ENCODE assay signal across 10 mouse cellular contexts in genomic region chr9:61379016-61379634, GRCm38 (mm10). TPM values are rescaled to one million over a fixed set of nuclear protein-coding genes. Genes with fewer than 3 reads are reported as not detected.
DNase-seq lines count a peak whose midpoint lies in the region; ATAC-seq and TF ChIP-seq lines count a peak whose summit lies in the region.
"Had no signal": no experiment of that assay in that cellular context is flagged by ENCODE, and none has a peak within 500 bp of the region (broad histone marks: within the 10 kb centered on the region; RNA-seq: fewer than 3 reads in every experiment).

No protein-coding gene starts in this region.

- no peak overlapping the region for H3K4me3 ChIP-seq in liver, embryonic 14.5 days (ENCODE audit: insufficient read depth in 1 of 2, low read depth in 2 of 2, low read length in 2 of 2)
- H3K4me3 ChIP-seq in hindbrain, embryonic 11.5 days (ENCODE audit: low read depth, low read length): no peak overlapping the region
- H3K4me3 ChIP-seq in limb, embryonic 12.5 days (replicated peaks): 0 out of 2 replicates have a peak overlapping the region, but pooled peaks have one; percentile 1
- no peak overlapping the region for H3K4me3 ChIP-seq in neural tube, embryonic 15.5 days (replicated peaks)
- no peak overlapping the region for H3K4me3 ChIP-seq in gastrocnemius, adult 2 months
- H3K4me3 ChIP-seq: embryonic facial prominence, embryonic 12.5 days had no signal

- no peak for ATAC-seq in liver, embryonic 14.5 days (ENCODE audit: insufficient read depth)
- ATAC-seq in hindbrain, embryonic 11.5 days (ENCODE audit: low FRiP score): no peak
- ATAC-seq in limb, embryonic 12.5 days (ENCODE audit: insufficient number of reproducible peaks, insufficient read depth, low FRiP score, low TSS enrichment, low read depth): no peak
- no peak for ATAC-seq in neural tube, embryonic 15.5 days (ENCODE audit: low FRiP score)

- H3K4me1 ChIP-seq in liver, embryonic 14.5 days (replicated peaks; ENCODE audit: control insufficient read depth in 2 of 2, insufficient read depth in 2 of 2, low read length in 1 of 2): peaks cover 22 to 53% of the 10 kb centered on the region in 2 experiments
- peaks cover 64% of the 10 kb centered on the region for H3K4me1 ChIP-seq in hindbrain, embryonic 11.5 days (replicated peaks; ENCODE audit: control insufficient read depth, insufficient read depth, low read length)
- peaks cover 94% of the 10 kb centered on the region for H3K4me1 ChIP-seq in limb, embryonic 12.5 days (replicated peaks)
- H3K4me1 ChIP-seq in neural tube, embryonic 15.5 days: peaks cover 91% of the 10 kb centered on the region

- no peaks in the 10 kb centered on the region for H3K9me3 ChIP-seq in liver, embryonic 14.5 days (ENCODE audit: control insufficient read depth, low read length)
- no peaks in the 10 kb centered on the region for H3K9me3 ChIP-seq in hindbrain, embryonic 11.5 days (ENCODE audit: control insufficient read depth, low read length)
- no peaks in the 10 kb centered on the region for H3K9me3 ChIP-seq in limb, embryonic 12.5 days
- H3K9me3 ChIP-seq in neural tube, embryonic 15.5 days (replicated peaks): no peaks in the 10 kb centered on the region
- H3K9me3 ChIP-seq: embryonic facial prominence, embryonic 12.5 days had no signal

- H3K36me3 ChIP-seq in liver, embryonic 14.5 days (replicated peaks; ENCODE audit: control insufficient read depth, insufficient read depth, low read depth): no peaks in the 10 kb centered on the region
- peaks cover 2% of the 10 kb centered on the region; the same call in 1 of the 2 replicates for H3K36me3 ChIP-seq in hindbrain, embryonic 11.5 days (ENCODE audit: control insufficient read depth, insufficient read depth, low read length)
- peaks cover 82% of the 10 kb centered on the region for H3K36me3 ChIP-seq in limb, embryonic 12.5 days
- no peaks in the 10 kb centered on the region for H3K36me3 ChIP-seq in neural tube, embryonic 15.5 days

- no peak overlapping the region for H3K9ac ChIP-seq in liver, embryonic 14.5 days (replicated peaks)
- no peak overlapping the region for H3K9ac ChIP-seq in hindbrain, embryonic 11.5 days (ENCODE audit: low read depth, low read length)
- H3K9ac ChIP-seq in limb, embryonic 12.5 days (replicated peaks): no peak overlapping the region
- no peak overlapping the region for H3K9ac ChIP-seq in neural tube, embryonic 15.5 days (replicated peaks)
- H3K9ac ChIP-seq: embryonic facial prominence, embryonic 12.5 days had no signal

- intact Hi-C loops in gastrocnemius, adult 2 months (cut with DNase I): no loop called here

- H3K27me3 ChIP-seq in liver, embryonic 14.5 days (ENCODE audit: control insufficient read depth, insufficient read depth, low read length): peaks cover 5% of the 10 kb centered on the region
- no peaks in the 10 kb centered on the region for H3K27me3 ChIP-seq in hindbrain, embryonic 11.5 days (ENCODE audit: control insufficient read depth, insufficient read depth, low read length)
- H3K27me3 ChIP-seq in limb, embryonic 12.5 days: no peaks in the 10 kb centered on the region
- H3K27me3 ChIP-seq in neural tube, embryonic 15.5 days (replicated peaks): 0 out of 2 replicates have a peak, but pooled peaks cover 3% of the 10 kb centered on the region
- H3K27me3 ChIP-seq: embryonic facial prominence, embryonic 12.5 days had no signal

- TF ChIP-seq EP300 in liver, embryonic 14.5 days (IDR thresholded peaks at IDR 0.05; ENCODE audit: low read depth): no peak

- WGBS in liver, embryonic 14.5 days (ENCODE audit: insufficient replicate concordance): 67% methylated on average over 11 of the region's 11 CpGs
- WGBS in hindbrain, embryonic 11.5 days: 66% methylated on average over 11 of the region's 11 CpGs
- WGBS in limb, embryonic 12.5 days: 43% methylated on average over 11 of the region's 11 CpGs
- WGBS in neural tube, embryonic 15.5 days: 48% methylated on average over 11 of the region's 11 CpGs

- H3K27ac ChIP-seq in liver, embryonic 14.5 days: no peak overlapping the region
- H3K27ac ChIP-seq in hindbrain, embryonic 11.5 days (ENCODE audit: low read depth, low read length): peak overlapping the region; percentile 85; the same call in 1 of the 2 replicates
- no peak overlapping the region for H3K27ac ChIP-seq in limb, embryonic 12.5 days
- H3K27ac ChIP-seq in neural tube, embryonic 15.5 days (replicated peaks): no peak overlapping the region
- no peak overlapping the region for H3K27ac ChIP-seq in gastrocnemius, adult 2 months
- H3K27ac ChIP-seq: embryonic facial prominence, embryonic 12.5 days had no signal

- H3K4me2 ChIP-seq in liver, embryonic 14.5 days (ENCODE audit: low read depth): no peak overlapping the region
- H3K4me2 ChIP-seq in hindbrain, embryonic 11.5 days (replicated peaks; ENCODE audit: low read depth, low read length): 0 out of 2 replicates have a peak overlapping the region, but pooled peaks have one; percentile 30
- peak overlapping the region; percentile 92; the same call in 1 of the 2 replicates for H3K4me2 ChIP-seq in limb, embryonic 12.5 days
- H3K4me2 ChIP-seq in neural tube, embryonic 15.5 days: peak overlapping the region; percentile 95; the same call in 1 of the 2 replicates

- no peak for DNase-seq in liver, embryonic 14.5 days (ENCODE audit: low read depth in 3 of 3, low spot score in 3 of 3)
- DNase-seq in liver: no peak
- no peak for DNase-seq in hindbrain, embryonic 11.5 days (ENCODE audit: low spot score)
- no peak for DNase-seq in left cerebral cortex, adult 9 months (ENCODE audit: low spot score in 2 of 2)
- DNase-seq in spleen, postnatal 36 days (ENCODE audit: low spot score in 2 of 2): no peak
- DNase-seq in gastrocnemius, adult 2 months: no peak
- DNase-seq: right cerebral cortex, postnatal 4 days had no signal

- TF ChIP-seq CTCF in liver, embryonic 14.5 days (IDR thresholded peaks at IDR 0.05; ENCODE audit: low read depth): 0 out of 2 replicates have a peak, but pooled peaks have one; percentile 21
- TF ChIP-seq CTCF in gastrocnemius, adult 2 months (IDR thresholded peaks at IDR 0.05): no peak

RNA-seq across cellular contexts. Expression of gene Tle3, which starts 7.0 kb away (rescaled TPM):
- polyA plus RNA-seq in liver, embryonic 14.5 days (2012; rRNA removed): 4.6 and 4.7 TPM in 2 replicates
- 2.7 and 2.9 TPM in 2 replicates for polyA plus RNA-seq in liver, embryonic 14.5 days (2014; fragmentation: Nextera tagmentation; extraction: Ambion mirVana)
- 33.7 and 36.7 TPM in 2 replicates for polyA plus RNA-seq in hindbrain, embryonic 11.5 days (2014; fragmentation: Nextera tagmentation; extraction: Ambion mirVana)
- 59.1 and 71.2 TPM in 2 replicates for polyA plus RNA-seq in limb, embryonic 12.5 days (2016; fragmentation: Nextera tagmentation; extraction: Ambion mirVana)
- polyA plus RNA-seq in neural tube, embryonic 15.5 days (2015; fragmentation: Nextera tagmentation; extraction: Ambion mirVana): 20.5 and 24.2 TPM in 2 replicates
- total RNA-seq in gastrocnemius, adult 2 months (2021): 10 to 100 TPM in 1 of 2 experiments, 1 to 10 TPM in 1; 4.7 to 12.9 TPM
